Mouse (Mus musculus) lung, embryonic 16.5 days (tissue): ENCODE measurements around the gene Wnk1. TPM values are rescaled to one million over a fixed set of nuclear protein-coding genes. Genes with fewer than 3 reads are reported as not detected.

Source experiments
- ATAC-seq: fragments of 200-750 bp; cut with Nextera tagmentation; 2 replicates; pipeline ENCODE4 v1.8.0; 2017; ENCODE audit warnings: low read depth, mild to moderate bottlenecking, moderate library complexity
- H3K27ac ChIP-seq: fragments of 300-500 bp; sonication (generic); 2 replicates; pipeline ENCODE4 v1.5.1; 2014; ENCODE audit warnings: mild to moderate bottlenecking, control low read depth, low read length
- H3K27me3 ChIP-seq: fragments of 300-500 bp; sonication (generic); 2 replicates; pipeline ENCODE4 v1.6.1; 2014; ENCODE audit warnings: low read depth, low read length, mixed read lengths; ENCODE audit not compliant: control insufficient read depth, insufficient read depth
- H3K36me3 ChIP-seq: fragments of 300-500 bp; sonication (generic); 2 replicates; pipeline ENCODE4 v1.6.1; 2014; ENCODE audit warnings: low read length; ENCODE audit not compliant: control insufficient read depth, insufficient read depth
- H3K4me1 ChIP-seq: fragments of 300-500 bp; sonication (generic); replicated peaks from 2 replicates; pipeline ENCODE4 v1.6.1; 2014; ENCODE audit warnings: low read length, mixed read lengths; ENCODE audit not compliant: control insufficient read depth, insufficient read depth
- H3K4me2 ChIP-seq: fragments of 300-500 bp; sonication (generic); 2 replicates; pipeline ENCODE4 v1.6.1; 2014; ENCODE audit warnings: low read depth, low read length, control low read depth
- H3K4me3 ChIP-seq: fragments of 300-500 bp; sonication (generic); 2 replicates; pipeline ENCODE4 v1.5.1; 2014; ENCODE audit warnings: mild to moderate bottlenecking, low read length, control low read depth
- H3K9ac ChIP-seq: fragments of 300-500 bp; sonication (generic); 2 replicates; pipeline ENCODE4 v1.6.1; 2014; ENCODE audit warnings: low read length, control low read depth
- H3K9me3 ChIP-seq: fragments of 300-500 bp; sonication (generic); 2 replicates; pipeline ENCODE4 v1.6.1; 2016; ENCODE audit warnings: low read length; ENCODE audit not compliant: control insufficient read depth
- WGBS: fragments of 180-500 bp; shearing (Covaris S2); extraction: QIAGEN DNeasy Blood & Tissue Kit; methylation state at CpG from one replicate; pipeline ENCODE4 v1.1.7; 2014; 5-methylcytosine and 5-hydroxymethylcytosine counted together
- polyA plus RNA-seq: library from polyadenylated mRNA; unstranded; fragments of >200 nt; fragmentation: Nextera tagmentation; extraction: Ambion mirVana; gene quantifications from 2 replicates; pipeline ENCODE4 v1.2.1, GENCODE M21; 2015

Gene Wnk1
- polyA plus RNA-seq, 1 experiment from 2014 or later, result 50.2 TPM

DNA sequence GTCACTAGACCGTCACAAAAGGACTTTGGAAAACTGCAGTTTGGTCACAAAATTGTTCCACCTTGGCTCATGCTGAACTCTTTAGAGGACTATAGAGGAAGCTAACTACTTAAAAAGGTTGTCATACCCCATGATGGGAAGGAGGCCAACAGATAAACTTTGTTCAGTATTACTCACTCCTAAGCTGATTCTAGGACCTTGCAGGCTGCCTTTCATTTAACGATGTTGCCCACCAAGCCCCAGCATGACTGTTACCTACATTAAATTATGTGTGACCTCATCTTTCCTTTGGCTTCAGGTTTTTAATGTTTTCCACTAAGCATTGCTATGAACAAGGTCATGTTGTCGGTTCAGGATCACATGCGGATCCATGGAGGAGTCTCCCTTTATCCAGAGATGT is 115.9 kb downstream of the Wnk1 start:
- Histone ChIP-seq H3K9ac (no peak overlapping the region), H3K27me3 (no peaks in the 10 kb centered on the region), H3K4me1 (no peaks in the 10 kb centered on the region), H3K4me2 (no peak overlapping the region), H3K4me3 (no peak overlapping the region), H3K27ac (no peak overlapping the region), H3K36me3 (peaks cover 48% of the 10 kb centered on the region), H3K9me3 (no peaks in the 10 kb centered on the region)
- no peak for ATAC-seq
- WGBS, result 89% methylated on average over 4 of the region's 4 CpGs

DNA sequence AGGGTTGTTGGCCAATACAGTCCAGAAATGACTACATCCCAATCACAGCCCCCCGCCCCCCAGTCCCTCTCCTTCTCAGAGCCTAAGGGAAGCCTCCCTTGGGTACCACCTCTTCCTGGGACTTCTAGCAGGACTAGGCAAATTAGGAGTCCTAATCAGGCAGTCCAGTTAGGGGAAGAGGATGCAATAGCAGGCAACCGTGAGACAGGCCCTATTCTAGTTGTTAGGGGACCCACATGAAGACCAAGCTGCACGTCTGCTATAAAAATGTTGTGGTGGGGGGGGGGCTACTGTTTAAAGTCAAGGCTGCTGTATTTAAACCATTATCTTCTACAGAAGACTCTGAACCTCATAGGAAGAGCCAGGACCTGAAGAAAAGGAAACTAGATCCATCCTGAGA is 116.3 kb downstream of the Wnk1 start:
- no peak overlapping the region for H3K4me2 ChIP-seq
- no peak overlapping the region for H3K4me3 ChIP-seq
- H3K36me3 ChIP-seq, result peaks cover 48% of the 10 kb centered on the region
- no peaks in the 10 kb centered on the region for H3K27me3 ChIP-seq
- no peak overlapping the region for H3K27ac ChIP-seq
- 81% methylated on average over 3 of the region's 3 CpGs for WGBS
- H3K4me1 ChIP-seq, result no peaks in the 10 kb centered on the region
- no peak for ATAC-seq
- no peak overlapping the region for H3K9ac ChIP-seq
- no peaks in the 10 kb centered on the region for H3K9me3 ChIP-seq

DNA sequence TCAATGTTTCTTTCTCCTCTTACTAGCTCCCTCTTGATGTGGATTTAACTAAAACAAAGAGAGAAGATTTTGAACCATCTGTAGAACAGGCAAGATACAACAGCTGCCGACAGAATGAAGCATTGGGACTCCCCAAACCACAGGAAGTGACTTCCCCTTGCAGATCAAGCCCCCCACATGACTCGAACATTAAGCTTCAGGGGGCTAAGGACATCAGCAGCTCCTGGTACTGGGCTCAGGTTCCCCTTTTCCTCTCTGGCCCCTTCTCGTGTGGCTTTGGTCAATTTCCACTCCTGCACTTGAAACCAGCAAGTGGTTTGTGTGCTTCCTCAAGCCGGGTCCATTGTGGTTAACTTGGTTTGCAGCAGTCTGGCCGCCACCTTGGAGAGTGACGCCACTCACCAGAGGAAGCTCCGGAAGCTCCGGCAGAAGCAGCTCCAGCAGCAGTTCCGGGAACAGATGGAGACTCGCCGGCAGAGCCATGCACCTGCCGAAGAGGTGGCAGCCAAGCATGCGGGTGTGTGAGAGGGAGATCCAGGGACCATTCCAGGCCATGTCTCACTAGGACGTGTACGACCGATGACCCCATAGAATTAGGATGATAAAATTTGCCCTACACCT is 119.8 kb downstream of the Wnk1 start:
- Histone ChIP-seq H3K9me3 (no peaks in the 10 kb centered on the region), H3K27me3 (no peaks in the 10 kb centered on the region), H3K36me3 (peaks cover 36% of the 10 kb centered on the region), H3K4me3 (no peak overlapping the region), H3K9ac (no peak overlapping the region), H3K4me1 (no peaks in the 10 kb centered on the region), H3K4me2 (no peak overlapping the region), H3K27ac (no peak overlapping the region)
- no peak for ATAC-seq
- WGBS, result 83% methylated on average over 16 of the region's 16 CpGs

DNA sequence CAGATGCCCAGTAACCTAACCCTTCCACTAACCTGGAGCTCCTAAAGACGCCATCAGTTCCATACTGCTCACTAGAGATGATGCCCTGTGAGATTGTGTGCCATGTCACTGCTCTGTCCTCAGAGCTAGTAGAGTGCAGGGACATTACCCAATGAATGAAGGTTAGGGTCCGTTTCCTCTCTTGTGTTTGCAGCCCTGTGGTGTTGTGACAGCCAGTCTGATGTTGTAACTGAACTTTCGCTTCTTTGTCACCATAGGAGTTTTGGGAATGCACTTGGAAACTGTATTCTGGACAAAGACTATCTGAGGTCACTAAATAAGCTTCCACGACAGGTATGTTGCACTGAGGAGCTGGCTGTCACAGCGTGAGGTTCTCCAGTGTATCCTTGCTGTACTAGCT is 122.8 kb downstream of the Wnk1 start:
- Histone ChIP-seq H3K9ac (no peak overlapping the region), H3K9me3 (no peaks in the 10 kb centered on the region), H3K36me3 (peaks cover 30% of the 10 kb centered on the region), H3K27me3 (no peaks in the 10 kb centered on the region), H3K27ac (no peak overlapping the region), H3K4me2 (no peak overlapping the region), H3K4me1 (no peaks in the 10 kb centered on the region), H3K4me3 (no peak overlapping the region)
- no peak for ATAC-seq
- WGBS, result 93% methylated on average over 5 of the region's 5 CpGs

- H3K4me1 ChIP-seq, result no peaks in the 10 kb centered on the region
- H3K27me3 ChIP-seq, result no peaks in the 10 kb centered on the region
- no peak for ATAC-seq
- H3K36me3 ChIP-seq, result peaks cover 15% of the 10 kb centered on the region
- no peak overlapping the region for H3K4me2 ChIP-seq
- H3K4me3 ChIP-seq, result no peak overlapping the region
- no peak overlapping the region for H3K27ac ChIP-seq
- no peak overlapping the region for H3K9ac ChIP-seq
- WGBS, result 55% methylated on average over 5 of the region's 5 CpGs
- H3K9me3 ChIP-seq, result no peaks in the 10 kb centered on the region
Observed at GRCm38 (mm10) chr6:119912046-119912445, 126.4 kb downstream of the Wnk1 start.

GRCm38 (mm10) chr6:119905461-119905860 is 133.0 kb downstream of the Wnk1 start:
- Histone ChIP-seq H3K4me1 (peaks cover 4% of the 10 kb centered on the region), H3K36me3 (no peaks in the 10 kb centered on the region), H3K27ac (no peak overlapping the region), H3K9ac (no peak overlapping the region), H3K4me2 (no peak overlapping the region), H3K4me3 (no peak overlapping the region), H3K27me3 (no peaks in the 10 kb centered on the region), H3K9me3 (no peaks in the 10 kb centered on the region)
- WGBS, result 88% methylated on average over 5 of the region's 5 CpGs
- no peak for ATAC-seq

DNA sequence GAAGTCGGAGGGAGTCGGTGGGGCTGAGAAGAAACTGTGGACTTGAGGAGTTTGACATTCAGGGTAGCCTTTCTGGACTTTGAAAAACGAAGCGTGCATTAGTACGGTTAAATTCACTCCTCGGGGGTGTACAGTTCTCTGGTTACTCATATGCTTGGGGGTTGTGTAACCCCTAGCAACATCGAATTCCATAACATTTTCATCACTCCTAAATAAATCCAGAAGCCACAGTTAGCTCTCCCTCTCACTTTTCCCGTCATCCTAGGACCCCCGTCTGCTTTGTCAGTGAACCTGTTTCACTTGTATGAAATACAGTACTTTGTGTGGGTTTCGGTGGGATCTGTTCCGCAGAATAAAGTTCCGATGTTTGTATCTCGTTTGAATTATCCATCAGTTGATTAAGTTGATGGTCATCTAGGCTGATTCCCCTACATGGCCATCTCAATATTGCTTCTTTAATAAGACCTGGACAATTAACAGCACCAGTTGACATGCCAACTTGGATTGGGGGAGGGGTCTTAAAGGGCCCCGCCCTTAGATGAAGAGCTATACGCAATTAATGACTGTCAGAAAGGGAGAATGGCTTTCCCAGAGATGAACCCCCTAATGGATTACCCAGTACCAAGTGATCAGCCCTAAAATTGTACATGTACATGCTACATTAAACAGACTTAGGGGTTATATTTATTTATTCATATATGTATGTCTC is 135.2 kb downstream of the Wnk1 start:
- ATAC-seq, result no peak; the same call in 1 of the 2 replicates
- peak overlapping the region; percentile 96 for H3K27ac ChIP-seq
- peaks cover 4% of the 10 kb centered on the region for H3K4me1 ChIP-seq
- 12% methylated on average over 15 of the region's 15 CpGs for WGBS
- H3K4me3 ChIP-seq, result peak overlapping the region; percentile 92
- H3K9me3 ChIP-seq, result no peaks in the 10 kb centered on the region
- peak overlapping the region; percentile 86 for H3K4me2 ChIP-seq
- H3K9ac ChIP-seq, result peak overlapping the region; percentile 99
- H3K27me3 ChIP-seq, result no peaks in the 10 kb centered on the region
- H3K36me3 ChIP-seq, result no peaks in the 10 kb centered on the region

GRCm38 (mm10) chr6:119902204-119903080 is 136.0 kb downstream of the Wnk1 start, which contains the start of gene Rad52:
Rad52 (plus strand) TSS chr6:119902698.
- H3K27me3 ChIP-seq, result no peaks in the 10 kb centered on the region
- peak within 1 kb of the TSS; percentile 99 for H3K9ac ChIP-seq
- peak; percentile 88 for ATAC-seq
- H3K27ac ChIP-seq, result peak within 1 kb of the TSS; percentile 96
- H3K4me2 ChIP-seq, result peak within 1 kb of the TSS; percentile 86
- H3K4me3 ChIP-seq, result peak within 1 kb of the TSS; percentile 92
- H3K9me3 ChIP-seq, result no peaks in the 10 kb centered on the region
- H3K36me3 ChIP-seq, result no peaks in the 10 kb centered on the region
- peaks cover 4% of the 10 kb centered on the region for H3K4me1 ChIP-seq
- WGBS, result 1% methylated on average over 67 of the region's 67 CpGs

- H3K9me3 ChIP-seq, result no peaks in the 10 kb centered on the region
- no peak overlapping the region for H3K27ac ChIP-seq
- no peak overlapping the region for H3K4me3 ChIP-seq
- H3K27me3 ChIP-seq, result no peaks in the 10 kb centered on the region; the same call in 1 of the 2 replicates
- H3K9ac ChIP-seq, result no peak overlapping the region
- no peaks in the 10 kb centered on the region for H3K4me1 ChIP-seq
- no peak for ATAC-seq
- no peak overlapping the region for H3K4me2 ChIP-seq
- WGBS, result 77% methylated on average over 7 of the region's 7 CpGs
- H3K36me3 ChIP-seq, result no peaks in the 10 kb centered on the region
Observed at GRCm38 (mm10) chr6:119892711-119893110, 145.8 kb downstream of the Wnk1 start.
